Mouse (Mus musculus): ENCODE results near the gene Tomt.

GRCm38 (mm10) chr7:101880855-101881254 lies 25.3 kb downstream of the Tomt start:
- TF ChIP-seq CTCF (IDR thresholded peaks at IDR 0.05) = no peak
- TF ChIP-seq POLR2A (IDR thresholded peaks at IDR 0.05; ENCODE audit: insufficient read depth, low read depth, low read length) = no peak
- TF ChIP-seq EP300 (IDR thresholded peaks at IDR 0.05; ENCODE audit: insufficient read depth, low read depth, low read length) = no peak
